Mouse (Mus musculus): ENCODE measurements around the gene Slc37a1.

DNA sequence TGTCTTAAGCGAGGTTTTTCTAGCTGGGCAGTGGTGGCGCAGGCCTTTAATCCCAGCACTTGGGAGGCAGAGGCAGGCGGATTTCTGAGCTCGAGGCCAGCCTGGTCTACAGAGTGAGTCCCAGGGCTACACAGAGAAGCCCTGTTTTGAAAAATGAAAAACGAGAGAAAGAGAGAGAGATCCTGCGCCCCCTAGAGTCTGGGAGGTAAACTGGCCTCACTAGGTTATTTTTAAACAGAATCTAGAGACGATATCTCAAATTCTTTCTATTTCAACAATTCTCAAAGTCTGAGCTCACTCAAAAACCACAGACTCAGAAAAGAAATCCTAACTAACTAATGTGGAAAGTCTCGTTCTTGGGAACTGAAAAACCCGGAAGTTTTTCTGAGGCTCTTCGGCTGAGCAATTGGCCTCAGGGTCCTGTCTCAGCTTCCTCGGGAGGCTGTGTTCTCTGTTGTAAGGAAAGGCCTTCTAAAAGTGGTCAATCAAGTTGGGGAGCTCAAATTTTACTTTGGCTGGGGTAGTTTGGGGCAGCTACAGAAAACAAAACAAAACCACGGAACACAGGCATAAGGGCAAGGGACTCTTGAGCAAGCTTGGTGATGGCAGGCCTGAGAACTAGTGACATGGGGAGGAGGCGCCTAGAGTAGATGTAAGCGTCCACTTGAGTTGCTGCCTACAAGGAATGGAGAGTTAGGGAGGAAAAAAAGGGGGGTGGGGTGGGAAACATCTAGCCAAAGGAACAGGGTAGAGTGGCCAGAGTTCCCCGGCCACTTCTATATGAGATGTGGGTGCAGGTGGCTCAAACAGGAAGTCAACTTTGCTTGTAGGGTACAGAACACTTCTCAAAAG lies 8.0 kb downstream of the Slc37a1 start:
- TF ChIP-seq POLR2A (IDR thresholded peaks at IDR 0.05; ENCODE audit: borderline replicate concordance, extremely low read depth, low read depth, low read length): no peak
- no peak for TF ChIP-seq CTCF (IDR thresholded peaks at IDR 0.05; ENCODE audit: insufficient read depth, low read length)

All from lung, adult 2 months (tissue).